Mouse (Mus musculus) A20 (cell line): Measurements from ENCODE around the gene 4930539E08Rik.

Experiments used
- DNase-seq: peaks from one replicate; pipeline ENCODE4 v3.0.0-alpha.2; 2011; ENCODE audit warnings: low read depth, low spot score

4930539E08Rik gene

DNA sequence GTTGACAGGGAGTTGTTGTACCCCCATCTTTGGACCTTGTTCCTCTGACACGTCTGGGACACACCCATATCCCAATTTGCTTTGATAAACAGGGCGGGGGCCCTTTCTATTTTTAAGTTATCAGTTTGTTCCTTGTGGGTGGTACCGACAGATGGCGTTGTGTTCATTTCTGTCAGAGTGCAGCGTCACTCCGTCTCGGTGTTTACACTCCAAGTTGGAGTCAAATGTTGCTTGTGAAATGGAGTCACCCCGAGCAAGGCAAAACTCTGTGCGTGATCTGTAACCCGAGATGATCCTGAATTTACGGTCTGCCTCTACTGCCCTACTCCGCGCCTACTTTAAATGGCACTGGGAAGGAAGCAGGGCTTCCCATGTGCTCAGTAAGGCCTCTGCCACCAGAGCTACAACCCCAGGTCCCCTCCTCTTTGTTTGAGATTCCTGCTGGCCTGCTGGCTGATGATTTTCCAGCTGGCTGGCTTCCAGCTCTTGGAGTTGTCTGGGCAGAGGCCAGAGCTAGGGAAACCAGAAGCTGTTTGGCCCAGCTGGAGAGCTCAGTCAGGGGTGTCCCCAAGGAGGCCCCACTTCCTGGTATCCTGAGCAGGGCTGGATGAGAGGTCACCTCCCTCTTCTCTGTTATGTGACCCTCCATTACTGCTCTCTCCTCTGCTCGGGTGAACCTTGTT lies 15.4 kb upstream of the 4930539E08Rik start:
- no peak for DNase-seq

DNA sequence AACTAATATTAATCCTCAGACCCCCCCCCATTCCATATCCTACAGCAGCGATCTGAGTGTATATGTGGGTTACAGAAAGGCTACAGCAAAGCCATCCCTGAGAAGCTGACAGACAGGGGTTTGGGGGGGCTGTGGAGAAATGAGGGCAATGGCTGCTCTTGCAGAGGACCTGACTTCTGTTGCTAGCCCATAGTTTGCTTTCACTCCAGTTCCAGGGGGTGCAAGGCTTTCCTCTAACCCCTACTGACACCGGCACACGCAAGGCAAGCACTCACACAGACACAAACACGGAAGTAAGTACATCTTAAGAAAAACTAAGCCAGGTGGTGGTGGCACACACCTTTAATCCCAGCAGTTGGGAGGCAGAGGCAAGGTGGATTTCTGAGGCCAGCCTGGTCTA lies 14.2 kb upstream of the 4930539E08Rik start:
- DNase-seq, result no peak

DNA sequence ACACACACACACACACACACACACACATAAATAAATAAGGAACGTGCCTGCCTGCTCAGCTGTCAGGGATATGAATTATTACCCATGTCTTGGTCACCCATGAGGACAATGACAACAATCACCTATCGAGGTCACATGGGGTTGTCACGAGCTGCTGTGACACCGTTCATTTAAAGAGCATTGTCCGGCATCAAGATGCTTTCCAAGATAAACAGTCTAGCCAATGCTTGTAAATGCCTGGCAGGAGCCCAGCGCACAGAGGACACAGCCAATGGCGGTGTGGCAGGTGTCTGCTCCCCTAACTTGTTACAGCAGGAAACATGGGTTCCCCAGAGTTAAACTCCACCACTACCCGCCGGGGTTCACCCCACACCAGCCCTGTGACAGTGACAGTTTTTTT lies 12.9 kb upstream of the 4930539E08Rik start:
- no peak for DNase-seq

DNA sequence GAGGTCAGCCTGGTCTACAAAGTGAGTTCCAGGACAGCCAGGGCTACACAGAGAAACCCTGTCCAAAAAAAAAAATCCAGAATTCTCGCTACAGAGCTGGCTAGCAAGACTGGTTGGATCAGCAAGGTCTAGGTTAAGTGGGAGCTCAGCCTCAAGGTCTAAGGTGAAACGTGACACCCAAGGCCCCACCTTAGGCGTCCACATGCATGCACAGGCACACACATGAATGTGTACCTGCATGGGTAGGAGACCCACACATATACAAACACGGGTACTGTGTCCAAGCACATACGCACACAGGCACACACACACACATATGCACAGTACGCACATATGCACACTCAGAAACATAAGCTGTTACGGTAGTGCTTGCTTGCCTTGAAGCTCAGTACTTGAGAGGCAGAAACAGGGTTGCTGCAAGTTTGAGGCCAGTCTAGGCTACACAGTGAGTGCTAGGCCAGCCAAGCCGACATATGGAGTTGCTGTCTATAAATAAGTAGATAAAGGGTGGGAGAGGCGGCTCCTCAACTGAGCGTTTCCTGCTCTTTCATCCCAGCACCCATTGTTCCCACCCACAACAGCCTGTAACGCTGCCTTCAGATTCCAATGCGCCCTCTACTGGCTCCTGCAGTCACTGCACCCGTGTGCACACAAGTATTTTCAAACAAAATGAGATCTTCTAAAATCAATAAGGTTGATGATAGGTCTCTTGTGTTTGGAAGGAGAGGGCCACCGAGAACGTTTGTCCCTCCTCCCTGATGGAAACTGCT lies 11.9 kb upstream of the 4930539E08Rik start:
- peak; percentile 64 for DNase-seq

DNA sequence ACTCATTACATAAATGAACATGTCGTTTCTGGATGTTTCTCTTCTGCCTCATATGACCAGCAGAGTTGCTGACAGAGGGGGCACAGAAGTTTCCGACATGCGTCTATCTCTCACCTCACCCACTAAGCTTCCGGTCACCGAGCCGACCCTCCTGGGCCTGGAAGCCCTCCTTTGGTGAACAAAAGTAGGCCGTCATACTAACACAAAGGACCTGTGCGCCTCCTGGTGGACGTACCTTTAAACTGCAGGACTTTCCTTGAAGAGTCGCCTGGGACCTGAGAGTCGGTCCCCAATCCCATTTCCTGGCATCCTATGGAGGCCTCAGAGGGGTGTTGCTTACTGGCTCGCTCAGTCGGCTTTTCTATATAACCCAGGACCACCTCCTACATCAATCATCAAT lies 11.3 kb upstream of the 4930539E08Rik start:
- DNase-seq, result peak; percentile 71

DNA sequence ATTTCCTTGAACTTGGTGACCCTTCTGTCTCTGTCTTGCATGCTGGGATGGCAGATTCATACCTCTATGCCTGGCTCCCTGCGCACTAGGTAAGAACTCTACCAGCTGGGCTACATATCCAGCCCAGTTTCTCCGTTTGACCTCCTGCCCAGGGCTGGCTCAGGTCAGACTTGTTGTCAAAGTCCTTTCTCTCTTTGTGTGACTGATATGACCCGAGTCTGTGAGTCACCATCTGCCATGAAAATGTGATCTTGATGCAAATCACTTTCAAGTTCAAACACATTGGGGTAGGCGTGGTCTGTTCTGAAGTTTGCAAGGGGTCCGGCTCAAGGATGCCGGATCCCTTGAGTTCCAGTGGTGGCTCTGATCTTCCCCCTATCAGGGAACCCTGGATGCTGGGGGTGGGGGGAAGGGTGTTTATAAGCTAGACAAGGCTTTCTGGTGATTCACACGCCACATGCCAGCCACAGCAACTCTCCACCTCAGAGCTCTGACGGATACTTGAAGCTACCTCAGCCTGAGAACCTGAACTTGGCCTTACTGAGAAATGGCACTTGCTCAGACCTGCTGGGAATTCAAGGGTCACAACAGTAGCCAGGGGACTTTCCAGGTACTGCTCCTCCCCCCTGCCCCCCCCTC lies 10.0 kb upstream of the 4930539E08Rik start:
- DNase-seq, result no peak

DNA sequence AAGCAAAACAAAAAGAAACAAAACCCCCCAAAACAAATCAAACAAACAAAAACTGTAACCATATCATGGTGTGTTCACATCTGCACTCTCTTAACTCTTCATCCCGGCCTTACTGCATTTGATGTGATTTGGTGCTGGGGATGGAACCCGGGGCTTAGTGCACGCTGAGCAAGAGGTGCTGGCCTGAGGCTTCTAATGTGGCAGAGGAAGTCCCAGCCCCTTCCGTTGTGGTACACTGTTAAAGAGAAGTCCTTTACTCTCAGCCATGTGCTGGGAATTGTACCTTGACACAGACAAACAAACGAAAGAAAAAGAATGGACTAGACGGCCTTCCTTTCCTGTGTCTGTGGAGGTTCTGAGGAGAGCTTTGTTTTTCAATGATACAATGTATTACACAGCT lies 7.0 kb upstream of the 4930539E08Rik start:
- DNase-seq, result no peak

DNA sequence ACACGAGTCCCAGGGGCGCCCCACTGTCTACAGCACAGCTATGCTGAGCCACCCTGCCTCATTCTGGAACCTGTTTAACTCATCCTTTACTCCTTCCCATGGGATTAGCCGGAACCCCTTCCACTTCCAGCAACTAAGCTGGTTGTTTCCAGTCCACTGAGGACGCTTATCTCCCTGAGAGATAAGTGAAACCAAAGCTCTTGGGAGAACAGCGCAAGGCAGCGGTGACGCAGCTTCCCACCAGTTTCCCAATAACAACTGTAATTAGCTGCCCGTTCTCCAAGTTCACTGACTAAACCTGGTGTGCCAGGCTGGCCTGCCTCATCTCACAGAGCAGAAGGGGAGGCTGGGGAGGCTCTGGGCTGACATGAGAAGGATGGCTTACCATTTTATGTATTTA lies 6.0 kb upstream of the 4930539E08Rik start:
- DNase-seq, result no peak

DNA sequence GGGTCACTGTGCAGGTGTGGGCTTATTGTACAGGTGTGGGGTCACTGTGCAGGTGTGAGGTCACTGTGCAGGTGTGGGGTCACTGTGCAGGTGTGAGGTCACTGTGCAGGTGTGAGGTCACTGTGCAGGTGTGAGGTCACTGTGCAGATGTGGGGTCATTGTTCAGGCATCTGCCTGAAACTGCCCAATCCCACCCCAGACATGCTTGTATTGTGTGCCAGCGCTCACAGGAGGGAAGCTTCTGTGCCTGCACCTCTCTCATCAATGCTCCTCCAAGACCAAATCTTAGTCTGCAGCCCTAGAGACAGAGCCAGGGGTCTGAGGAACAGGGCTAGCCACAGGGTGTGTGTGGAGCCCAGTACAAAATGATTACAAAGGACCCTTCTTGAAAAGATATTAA lies 1.4 kb upstream of the 4930539E08Rik start:
- no peak for DNase-seq

DNA sequence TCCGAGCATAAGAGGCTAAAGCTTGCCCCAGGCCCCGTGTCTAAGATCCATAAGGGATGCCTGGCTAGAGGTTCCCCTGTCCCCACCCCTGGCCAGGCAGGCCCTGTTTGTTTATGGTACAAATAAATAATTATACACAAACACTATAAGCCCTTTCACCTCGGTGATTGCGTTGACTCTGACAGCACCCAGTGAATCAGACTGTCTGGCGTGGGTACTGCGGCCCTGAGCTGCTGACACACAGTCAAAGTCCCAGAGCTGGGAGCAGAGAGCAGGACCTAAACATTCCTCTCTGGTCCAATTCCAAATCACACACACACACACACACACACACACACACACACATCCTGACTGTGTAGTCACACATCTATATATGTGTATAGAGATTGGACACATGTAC lies 1.2 kb downstream of the 4930539E08Rik start:
- no peak for DNase-seq

DNA sequence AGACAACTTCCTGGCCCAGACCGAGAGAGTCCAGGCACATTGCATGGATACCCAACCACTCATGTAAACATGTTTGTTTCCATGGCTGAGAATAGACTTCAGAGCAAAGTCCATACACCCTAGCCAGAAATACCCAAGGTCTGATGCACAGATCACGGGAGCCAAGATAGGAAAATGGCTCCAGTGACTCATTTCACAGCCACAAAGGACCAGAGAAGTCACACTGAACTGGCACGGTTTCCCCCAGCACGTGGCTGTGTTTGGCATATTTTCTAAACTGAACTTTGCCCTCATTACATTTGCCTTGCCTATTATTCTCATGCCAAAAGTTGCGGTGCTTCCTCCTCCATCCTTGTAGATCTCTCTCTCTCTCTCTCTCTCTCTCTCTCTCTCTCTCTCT lies 1.9 kb downstream of the 4930539E08Rik start:
- no peak for DNase-seq

DNA sequence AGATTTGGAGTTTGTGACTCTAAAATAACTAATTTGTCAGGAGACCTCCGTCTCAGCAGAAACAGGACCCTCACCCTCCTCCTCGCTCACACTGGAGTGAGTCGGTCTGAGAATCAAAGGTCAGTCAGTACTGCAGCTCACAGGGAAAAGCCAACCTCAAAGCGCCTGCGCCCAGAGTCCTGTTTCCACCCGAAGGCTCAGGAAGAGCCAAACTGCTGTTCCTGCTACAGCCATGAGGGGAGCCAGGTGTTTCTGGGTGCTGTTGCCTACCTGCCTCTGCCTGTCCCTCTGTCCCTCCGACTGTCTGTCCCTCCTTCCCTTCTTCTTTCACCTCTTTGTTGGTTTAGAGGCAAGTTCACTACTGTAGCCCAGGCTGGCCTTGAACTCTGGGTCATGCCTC lies 5.0 kb downstream of the 4930539E08Rik start:
- DNase-seq, result no peak

DNA sequence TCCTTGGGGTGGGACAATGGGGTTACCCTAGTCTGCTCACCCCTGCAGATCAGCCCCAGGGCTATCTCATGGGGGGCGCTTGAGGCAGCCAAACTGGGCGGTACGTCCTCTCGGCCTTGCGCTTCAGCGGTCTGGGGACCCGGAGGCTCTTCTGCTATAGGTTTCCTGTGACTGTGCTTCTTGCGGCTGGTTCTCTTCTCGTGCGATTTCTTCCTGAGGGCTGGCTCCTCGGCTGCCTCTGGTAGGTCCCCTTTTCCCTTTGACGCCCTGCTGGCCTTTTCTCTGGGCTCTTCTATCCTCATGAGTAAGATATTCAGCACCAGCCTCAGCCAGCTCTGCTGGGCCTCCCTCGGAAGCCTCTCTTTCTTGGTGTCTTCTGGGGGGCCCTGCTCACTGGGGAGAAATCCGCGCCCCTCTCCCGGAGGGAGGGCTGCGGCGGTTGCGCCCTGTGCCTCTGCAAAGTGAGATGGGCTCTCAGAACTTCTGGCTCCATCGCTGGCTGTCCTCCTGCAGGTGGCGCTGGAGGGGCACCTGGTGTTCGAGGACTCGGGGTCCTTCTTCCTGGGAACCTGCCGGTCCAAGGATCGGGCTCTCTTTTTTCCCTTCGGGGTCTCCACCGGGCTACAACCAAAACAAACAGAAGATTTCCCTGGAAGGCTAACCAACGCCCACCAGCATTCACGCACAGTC lies 5.7 kb downstream of the 4930539E08Rik start:
- peak; percentile 30 for DNase-seq

DNA sequence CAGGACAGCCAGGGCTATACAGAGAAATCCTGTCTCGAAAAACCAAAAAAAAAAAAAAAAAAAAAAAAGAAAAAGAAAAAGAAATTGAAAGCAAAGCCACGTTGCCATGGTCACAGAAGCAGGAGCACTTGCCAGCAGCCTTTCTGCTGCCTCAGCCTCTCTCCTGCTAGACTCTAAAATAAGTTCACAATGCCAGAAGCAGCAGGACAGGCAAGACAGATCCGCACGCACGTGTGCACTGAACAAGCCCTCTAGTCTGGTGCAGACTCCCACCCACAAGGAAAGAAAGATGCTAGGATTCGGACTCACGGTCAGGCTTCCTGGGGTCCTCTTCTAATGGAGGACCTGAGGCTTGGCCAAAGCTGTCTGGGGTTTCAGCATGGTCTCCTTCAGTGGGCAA lies 7.2 kb downstream of the 4930539E08Rik start:
- no peak for DNase-seq

DNA sequence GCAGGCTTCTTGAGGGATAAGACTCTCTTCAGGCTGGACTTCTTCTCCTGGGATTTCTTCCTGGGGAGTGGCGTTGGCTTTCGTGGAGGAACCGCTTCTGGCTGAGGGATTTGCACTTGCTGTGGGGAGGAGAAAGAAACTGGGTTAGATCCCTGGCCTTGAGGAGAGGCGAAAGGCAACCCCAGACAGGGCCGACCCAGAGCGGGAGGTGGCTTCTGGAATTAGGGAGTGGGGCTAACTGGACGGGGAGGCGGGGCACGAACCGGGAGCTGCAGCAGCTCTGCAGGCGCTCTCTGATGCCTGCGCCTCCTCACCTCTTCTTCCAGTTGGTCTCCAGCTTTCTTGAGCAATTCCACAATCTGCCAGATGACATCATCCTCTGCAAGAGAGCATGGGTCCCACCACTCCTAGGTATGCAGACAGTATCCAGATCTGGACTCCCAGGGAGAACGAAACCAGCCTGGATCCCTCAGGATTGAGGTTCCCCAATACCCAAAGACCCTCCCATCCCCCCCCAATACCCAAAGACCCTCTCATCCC lies 9.7 kb downstream of the 4930539E08Rik start:
- no peak for DNase-seq

DNA sequence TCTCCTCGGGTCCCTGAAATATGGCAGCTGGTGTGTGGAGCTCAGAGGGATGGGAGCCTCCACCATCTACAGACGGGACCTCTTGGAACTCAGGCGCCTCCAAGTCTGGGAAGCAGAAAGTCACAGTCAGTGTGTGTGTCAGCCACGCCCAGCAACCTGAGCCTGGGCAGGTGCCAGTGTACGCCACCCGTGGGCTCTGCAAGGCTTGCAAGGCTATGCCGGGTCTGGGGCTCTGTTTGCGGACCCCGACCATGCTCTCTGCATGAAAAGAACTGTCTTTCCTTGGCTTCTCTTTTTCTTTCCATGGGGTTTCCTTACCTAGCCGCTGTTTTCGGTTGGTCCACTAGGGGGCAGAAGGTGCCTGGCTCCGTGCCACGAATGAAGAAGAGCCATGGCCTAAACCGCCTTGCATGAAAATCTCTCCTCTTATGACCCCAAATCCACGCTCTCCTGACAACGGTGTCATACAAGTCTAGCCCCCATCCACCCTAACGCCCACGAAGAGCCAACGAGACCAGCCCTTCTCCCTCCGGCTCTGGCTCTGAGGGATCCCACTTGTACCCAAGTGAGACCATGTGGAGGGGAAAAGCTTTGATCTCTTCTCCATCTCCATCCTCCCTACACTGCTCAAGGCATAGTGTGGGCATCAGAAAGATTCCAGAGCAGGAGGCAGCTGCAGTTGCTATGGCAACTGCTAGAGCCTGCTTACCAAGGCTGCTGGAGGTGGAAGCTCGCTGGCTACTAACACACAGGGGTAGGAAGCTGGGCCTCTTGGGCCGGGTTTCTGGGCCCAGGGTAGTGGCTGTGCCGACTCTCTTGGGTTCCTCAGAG lies 10.4 kb downstream of the 4930539E08Rik start:
- DNase-seq, result peak; percentile 56

DNA sequence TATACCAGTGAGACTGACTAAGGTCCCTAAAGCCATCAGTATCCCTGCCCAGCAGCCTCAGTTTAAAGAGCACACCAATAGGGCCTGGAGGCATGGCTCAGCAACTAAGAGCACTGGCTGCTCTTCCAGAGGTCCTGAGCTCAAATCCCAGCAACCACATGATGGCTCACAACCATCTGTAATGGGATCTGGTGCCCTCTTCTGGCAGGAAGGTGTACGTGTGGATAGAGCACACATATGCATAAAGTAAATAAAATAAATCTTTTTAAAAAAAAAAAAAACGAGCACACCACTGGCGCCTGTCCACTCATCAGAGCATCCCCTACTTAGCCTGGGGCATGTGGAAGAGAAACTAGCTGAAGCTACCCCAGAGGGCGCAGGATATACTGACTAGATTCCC lies 13.6 kb downstream of the 4930539E08Rik start:
- no peak for DNase-seq

DNA sequence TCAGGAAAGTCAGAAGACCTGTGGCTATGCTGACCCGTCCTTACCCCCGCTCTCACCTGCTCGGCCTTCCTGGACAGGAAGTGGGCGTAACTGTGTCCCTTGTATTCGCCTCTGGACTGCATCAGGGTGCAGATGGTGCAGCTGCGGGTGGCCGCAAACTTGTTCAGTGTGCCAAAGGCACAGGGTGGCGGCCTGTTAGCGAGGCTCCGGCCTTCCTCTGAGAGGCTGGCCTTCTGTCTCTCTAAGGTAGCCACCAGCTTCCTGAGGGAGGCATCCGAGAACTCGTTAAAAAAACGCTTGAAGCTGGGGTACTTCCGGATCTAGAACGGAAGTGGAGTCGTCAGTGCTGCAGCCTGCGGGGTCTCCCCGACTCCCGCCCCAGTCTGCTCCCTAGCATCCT lies 15.7 kb downstream of the 4930539E08Rik start:
- peak; percentile 30 for DNase-seq

DNA sequence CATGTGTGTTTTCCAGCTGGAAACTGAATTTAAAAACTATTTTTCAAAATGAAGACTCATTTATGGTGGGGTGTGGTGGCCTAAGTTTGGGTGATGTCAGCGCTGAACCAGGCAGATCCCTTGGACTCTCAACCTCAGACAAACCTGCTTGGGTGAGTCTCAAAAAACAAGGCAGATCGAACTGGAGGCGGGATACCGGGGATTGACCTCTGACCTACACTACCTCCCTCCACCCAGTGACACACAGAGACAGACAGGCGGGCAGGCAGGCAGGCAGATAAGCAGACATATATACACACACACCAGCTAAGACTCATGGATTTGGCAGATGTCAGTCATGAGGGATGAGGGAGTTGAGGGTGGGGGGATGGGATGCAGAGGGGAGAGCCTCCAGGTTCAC lies 16.9 kb downstream of the 4930539E08Rik start:
- DNase-seq, result no peak

DNA sequence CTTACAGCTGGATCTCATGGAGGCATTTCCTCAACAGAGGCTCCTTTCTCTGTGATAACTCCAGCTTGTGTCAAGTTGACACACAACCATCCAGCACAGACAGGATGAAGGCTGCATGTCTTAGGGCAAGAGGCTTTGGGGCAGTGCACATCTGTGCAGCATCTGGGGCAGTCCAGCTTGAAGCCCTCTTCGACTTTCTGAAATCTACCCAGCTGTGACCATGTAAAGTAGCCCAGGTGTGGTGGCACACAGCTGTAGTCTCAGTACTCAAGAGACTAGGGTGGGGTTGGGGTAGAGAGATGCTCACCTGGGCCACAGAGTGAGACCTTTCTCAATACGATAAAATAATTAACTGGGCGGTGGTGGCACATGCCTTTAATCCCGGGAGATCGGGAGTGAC lies 17.3 kb downstream of the 4930539E08Rik start:
- DNase-seq, result peak; percentile 86
